Mouse (Mus musculus): ENCODE data around the gene Otud5. TPM values are rescaled to one million over a fixed set of nuclear protein-coding genes. Genes with fewer than 3 reads are reported as not detected.
"Not testable (repeated sequence)": the region's sequence is repeated elsewhere in the genome, so short reads cannot be mapped to it uniquely, and the experiment has no call there.

Gene Otud5
- polyA plus RNA-seq, 1 experiment from 2014 or later: 31.7 TPM

DNA sequence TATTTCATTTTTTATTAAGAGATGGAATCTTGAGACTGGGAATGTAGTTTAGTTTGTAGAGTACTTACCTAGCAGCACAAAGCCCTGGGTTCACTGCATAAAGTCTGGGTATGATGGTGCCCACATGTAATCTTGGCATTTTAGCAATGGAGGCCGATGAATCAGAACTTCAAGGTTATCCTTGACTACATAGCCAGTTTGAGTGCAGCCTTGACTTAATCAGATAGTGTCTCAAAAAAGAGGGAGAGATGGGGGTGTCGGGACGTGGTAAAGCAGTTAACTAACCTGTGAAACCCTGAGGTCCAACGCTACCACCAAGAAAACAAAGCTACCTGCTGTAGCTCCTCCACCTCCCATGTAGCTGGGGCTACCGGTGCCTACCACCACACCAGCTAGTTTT, 63.3 kb downstream of the Otud5 start:
- Histone ChIP-seq H3K36me3 (ENCODE audit: insufficient read depth) (0 out of 2 replicates have a peak, but pooled peaks cover 7% of the 10 kb centered on the region), H3K9ac (no peak overlapping the region), H3K9me3 (ENCODE audit: low read depth, low read length) (no peaks in the 10 kb centered on the region), H3K4me1 (ENCODE audit: insufficient read depth) (no peaks in the 10 kb centered on the region), H3K27ac (ENCODE audit: low read depth) (no peak overlapping the region), H3K4me3 (ENCODE audit: low read depth, low read length) (no peak overlapping the region), H3K27me3 (ENCODE audit: insufficient read depth, low read length) (no peaks in the 10 kb centered on the region), H3K4me2 (no peak overlapping the region)
- ATAC-seq (ENCODE audit: insufficient read depth) (no peak), DNase-seq (no peak)
- 93% methylated on average over 5 of the region's 5 CpGs for WGBS
- TF ChIP-seq CTCF (IDR thresholded peaks at IDR 0.05; ENCODE audit: low read depth): no peak

DNA sequence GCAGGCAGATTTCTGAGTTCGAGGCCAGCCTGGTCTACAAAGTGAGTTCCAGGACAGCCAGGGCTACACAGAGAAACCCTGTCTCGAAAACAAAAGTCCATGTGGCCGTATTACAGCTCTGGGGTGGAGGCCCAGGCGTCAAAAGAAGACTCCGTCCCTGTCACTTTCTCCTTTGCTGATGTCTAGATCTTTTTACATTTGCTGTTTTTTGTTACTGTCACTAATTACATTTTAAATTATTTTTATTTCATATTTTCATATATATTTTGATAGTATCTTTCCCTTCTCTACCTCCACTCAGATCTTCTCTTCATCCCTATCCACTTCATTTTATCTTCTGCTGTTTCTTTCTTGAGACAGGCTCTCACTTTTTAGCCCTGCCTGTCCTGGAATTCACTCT, 66.6 kb downstream of the Otud5 start, which contains the start of gene Gm10491:
Gene Gm10491 (minus strand): TSS at position 101 of the 400 bp plus-strand sequence.
- WGBS: 85% methylated on average over 5 of the region's 5 CpGs
- H3K27me3 ChIP-seq (ENCODE audit: insufficient read depth, low read length): no peaks in the 10 kb centered on the region
- H3K4me1 ChIP-seq (ENCODE audit: insufficient read depth): no peaks in the 10 kb centered on the region
- no peak within 1 kb of the TSS for H3K4me2 ChIP-seq
- 0 out of 2 replicates have a peak, but pooled peaks cover 7% of the 10 kb centered on the region for H3K36me3 ChIP-seq (ENCODE audit: insufficient read depth)
- ATAC-seq (ENCODE audit: insufficient read depth) (no peak), DNase-seq (no peak)
- no peaks in the 10 kb centered on the region for H3K9me3 ChIP-seq (ENCODE audit: low read depth, low read length)
- H3K9ac ChIP-seq: no peak within 1 kb of the TSS
- no peak for TF ChIP-seq CTCF (IDR thresholded peaks at IDR 0.05; ENCODE audit: low read depth)
- no peak within 1 kb of the TSS for H3K4me3 ChIP-seq (ENCODE audit: low read depth, low read length)
- H3K27ac ChIP-seq (ENCODE audit: low read depth): no peak within 1 kb of the TSS

- DNase-seq; H3K27me3 ChIP-seq (ENCODE audit: insufficient read depth, low read length); H3K4me3 ChIP-seq (ENCODE audit: low read depth, low read length); H3K4me1 ChIP-seq (ENCODE audit: insufficient read depth); H3K27ac ChIP-seq (ENCODE audit: low read depth); H3K4me2 ChIP-seq; ATAC-seq (ENCODE audit: insufficient read depth); H3K9ac ChIP-seq; H3K9me3 ChIP-seq (ENCODE audit: low read depth, low read length); H3K36me3 ChIP-seq (ENCODE audit: insufficient read depth): not testable (repeated sequence)
- 88% methylated on average over 4 of the region's 4 CpGs for WGBS
Measured at GRCm38 (mm10) chrX:7909242-7909641, 68.1 kb downstream of the Otud5 start, which contains the start of gene Gm10490. Gene Gm10490 (plus strand): TSS chrX:7909542.

- H3K4me3 ChIP-seq (ENCODE audit: low read depth, low read length): no peak overlapping the region
- H3K4me1 ChIP-seq (ENCODE audit: insufficient read depth): no peaks in the 10 kb centered on the region
- H3K36me3 ChIP-seq (ENCODE audit: insufficient read depth): no peaks in the 10 kb centered on the region
- no peak overlapping the region for H3K27ac ChIP-seq (ENCODE audit: low read depth)
- WGBS: 59% methylated on average over 6 of the region's 6 CpGs
- no peak overlapping the region for H3K9ac ChIP-seq
- peak; percentile 4; the same call in 1 of the 2 replicates for TF ChIP-seq CTCF (IDR thresholded peaks at IDR 0.05; ENCODE audit: low read depth)
- no peaks in the 10 kb centered on the region for H3K9me3 ChIP-seq (ENCODE audit: low read depth, low read length)
- no peaks in the 10 kb centered on the region for H3K27me3 ChIP-seq (ENCODE audit: insufficient read depth, low read length)
- DNase-seq: no peak
- ATAC-seq (ENCODE audit: insufficient read depth): no peak
- H3K4me2 ChIP-seq: no peak overlapping the region
Measured at GRCm38 (mm10) chrX:7910473-7910872, 69.3 kb downstream of the Otud5 start.

GRCm38 (mm10) chrX:7915669-7916068, 74.5 kb downstream of the Otud5 start:
- ATAC-seq (ENCODE audit: insufficient read depth); H3K9ac ChIP-seq; H3K4me1 ChIP-seq (ENCODE audit: insufficient read depth); H3K4me2 ChIP-seq; H3K4me3 ChIP-seq (ENCODE audit: low read depth, low read length); H3K27ac ChIP-seq (ENCODE audit: low read depth); H3K36me3 ChIP-seq (ENCODE audit: insufficient read depth); H3K9me3 ChIP-seq (ENCODE audit: low read depth, low read length): not testable (repeated sequence)
- WGBS: 15% methylated on average over 3 of the region's 3 CpGs
- H3K27me3 ChIP-seq (ENCODE audit: insufficient read depth, low read length): peaks cover 11% of the 10 kb centered on the region
- peak; percentile 8 for DNase-seq

- H3K27ac ChIP-seq (ENCODE audit: low read depth); H3K4me1 ChIP-seq (ENCODE audit: insufficient read depth): not testable (repeated sequence)
Measured at GRCm38 (mm10) chrX:7917960-7918359, 76.8 kb downstream of the Otud5 start.

DNA sequence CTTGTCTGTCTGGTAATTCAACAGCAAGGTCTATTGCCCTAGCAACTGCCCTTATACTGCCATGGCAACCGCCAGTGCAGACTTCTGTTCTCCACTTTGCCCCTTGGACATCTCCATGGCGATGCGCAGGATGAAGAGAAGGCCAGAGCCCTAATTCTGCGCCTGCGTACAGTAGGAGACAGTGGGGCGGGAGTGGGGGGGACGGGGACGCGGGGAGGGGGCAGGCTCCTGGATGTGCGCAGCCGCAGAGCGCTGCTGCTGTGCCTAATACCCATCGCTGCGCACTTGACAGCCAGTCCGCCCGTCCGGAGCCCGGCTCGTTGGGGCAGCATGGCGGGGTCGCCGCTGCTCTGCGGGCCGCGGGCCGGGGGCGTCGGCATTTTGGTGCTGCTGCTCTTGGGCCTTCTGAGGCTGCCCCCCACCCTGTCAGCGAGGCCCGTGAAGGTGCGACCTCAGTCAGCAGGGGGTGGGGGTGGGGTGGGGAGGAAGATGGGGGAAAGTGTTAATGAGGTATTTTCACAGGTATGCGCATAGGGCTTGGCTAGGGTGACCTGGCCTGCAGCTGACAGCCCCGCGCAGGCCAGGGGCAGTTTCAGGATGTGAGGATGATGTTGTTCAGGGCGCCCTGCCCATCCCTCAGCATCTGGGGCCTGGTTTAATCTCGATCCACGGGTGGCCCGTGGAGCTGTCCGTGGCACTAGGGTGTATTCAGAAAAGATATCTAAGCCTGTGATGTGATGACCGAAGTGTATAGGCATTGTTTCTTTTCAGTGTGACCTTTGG, 78.6 kb downstream of the Otud5 start, which contains the start of gene Pcsk1n:
Gene Pcsk1n (plus strand): TSS at position 222 of the 783 bp plus-strand sequence.
- Histone ChIP-seq H3K36me3 (ENCODE audit: insufficient read depth) (no peaks in the 10 kb centered on the region), H3K4me2 (peak within 1 kb of the TSS; percentile 45), H3K27ac (ENCODE audit: low read depth) (no peak within 1 kb of the TSS), H3K9me3 (ENCODE audit: low read depth, low read length) (no peaks in the 10 kb centered on the region), H3K27me3 (ENCODE audit: insufficient read depth, low read length) (peaks cover 49% of the 10 kb centered on the region), H3K4me3 (ENCODE audit: low read depth, low read length) (peak within 1 kb of the TSS; percentile 15), H3K4me1 (ENCODE audit: insufficient read depth) (no peaks in the 10 kb centered on the region), H3K9ac (no peak within 1 kb of the TSS)
- ATAC-seq (ENCODE audit: insufficient read depth) (peak; percentile 35; the same call in 1 of the 2 replicates), DNase-seq (peak; percentile 4)
- 8% methylated on average over 30 of the region's 40 CpGs for WGBS
- no peak for TF ChIP-seq CTCF (IDR thresholded peaks at IDR 0.05; ENCODE audit: low read depth)

More at GRCm38 (mm10) chrX:7917960-7918359, 76.8 kb downstream of the Otud5 start:
- not testable (repeated sequence) for H3K9ac ChIP-seq; H3K9me3 ChIP-seq (ENCODE audit: low read depth, low read length); H3K4me2 ChIP-seq; ATAC-seq (ENCODE audit: insufficient read depth); DNase-seq; H3K36me3 ChIP-seq (ENCODE audit: insufficient read depth); H3K4me3 ChIP-seq (ENCODE audit: low read depth, low read length)
- H3K27me3 ChIP-seq (ENCODE audit: insufficient read depth, low read length): peaks cover 32% of the 10 kb centered on the region
- 68% methylated on average over 6 of the region's 6 CpGs for WGBS

Data from lung, embryonic 14.5 days (tissue).